Mouse (Mus musculus): ENCODE results near the gene Syt13. TPM values are rescaled to one million over a fixed set of nuclear protein-coding genes. Genes with fewer than 3 reads are reported as not detected.

The Syt13 gene
- polyA plus RNA-seq, 2 experiments: 8.4 to 11.7 TPM

DNA sequence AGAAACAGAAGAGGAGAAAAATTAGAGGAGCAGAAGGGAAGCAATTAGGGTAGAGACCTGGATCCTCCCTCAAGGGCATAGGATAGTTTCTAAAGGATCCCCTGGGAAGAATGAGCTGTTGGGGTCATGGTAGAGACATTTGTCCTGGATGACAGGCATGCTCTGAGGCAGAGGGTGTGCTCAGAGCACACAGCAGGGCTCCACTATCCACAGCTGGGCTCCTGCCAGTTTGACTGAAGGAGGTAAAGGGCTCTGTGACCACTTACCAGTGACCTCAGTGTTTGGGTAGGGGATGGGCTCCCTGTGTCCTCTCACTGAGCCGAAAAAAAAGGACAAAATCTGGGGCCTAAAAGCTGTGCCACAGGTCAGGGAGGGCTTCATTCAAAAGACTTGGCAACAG is 34.6 kb downstream of the Syt13 start:
- DNase-seq (ENCODE audit: low spot score): no peak
- no peak for TF ChIP-seq POLR2A (IDR thresholded peaks at IDR 0.05; ENCODE audit: borderline replicate concordance, extremely low read depth, insufficient read depth, insufficient read length)

DNA sequence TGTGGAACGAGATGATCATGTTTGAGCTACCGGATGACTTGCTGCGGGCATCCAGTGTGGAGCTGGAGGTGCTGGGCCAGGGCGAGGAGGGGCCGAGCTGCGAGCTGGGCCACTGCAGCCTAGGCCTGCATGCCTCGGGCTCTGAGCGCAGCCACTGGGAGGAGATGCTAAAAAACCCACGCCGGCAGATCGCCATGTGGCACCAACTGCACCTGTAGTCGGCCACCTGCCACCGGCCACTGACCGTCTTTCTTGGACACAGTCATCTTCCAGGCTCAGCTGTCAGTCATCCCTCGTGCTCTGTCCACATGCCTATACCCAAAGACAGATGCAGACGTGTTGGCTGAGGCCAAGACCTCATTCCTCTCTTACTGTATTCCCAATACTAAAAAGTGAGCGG is 38.6 kb downstream of the Syt13 start:
- Histone ChIP-seq H3K4me2 (replicated peaks; ENCODE audit: low read depth, low read length, severe bottlenecking) (no peak overlapping the region), H3K9ac (ENCODE audit: low read depth, low read length, severe bottlenecking) (no peak overlapping the region), H3K4me3 (replicated peaks; ENCODE audit: low read length) (no peak overlapping the region), H3K4me1 (ENCODE audit: control insufficient read depth, insufficient read depth, low read length) (no peaks in the 10 kb centered on the region), H3K27me3 (ENCODE audit: control insufficient read depth, insufficient read depth, low read length) (no peaks in the 10 kb centered on the region), H3K9me3 (ENCODE audit: control insufficient read depth, low read length) (peaks cover 6% of the 10 kb centered on the region; the same call in 1 of the 2 replicates), H3K36me3 (ENCODE audit: control insufficient read depth, insufficient read depth, low read length) (no peaks in the 10 kb centered on the region), H3K27ac (replicated peaks; ENCODE audit: low read depth, low read length) (no peak overlapping the region)
- ATAC-seq (ENCODE audit: low FRiP score, low read depth): no peak
- TF ChIP-seq POLR2A (IDR thresholded peaks at IDR 0.05; ENCODE audit: borderline replicate concordance, extremely low read depth, insufficient read depth, insufficient read length): no peak
- DNase-seq (ENCODE audit: low spot score): no peak
- 86% methylated on average over 17 of the region's 17 CpGs for WGBS

More for the DNA sequence above, 34.6 kb downstream of the Syt13 start:
- WGBS: 29% methylated on average over 1 of the region's 1 CpGs
- H3K4me2 ChIP-seq (replicated peaks; ENCODE audit: low read depth, low read length, severe bottlenecking): no peak overlapping the region
- H3K27ac ChIP-seq (replicated peaks; ENCODE audit: low read depth, low read length): no peak overlapping the region
- no peak overlapping the region for H3K9ac ChIP-seq (ENCODE audit: low read depth, low read length, severe bottlenecking)
- peaks cover 11% of the 10 kb centered on the region for H3K4me1 ChIP-seq (ENCODE audit: control insufficient read depth, insufficient read depth, low read length)
- ATAC-seq (ENCODE audit: low FRiP score, low read depth): no peak
- H3K27me3 ChIP-seq (ENCODE audit: control insufficient read depth, insufficient read depth, low read length): no peaks in the 10 kb centered on the region
- no peaks in the 10 kb centered on the region for H3K9me3 ChIP-seq (ENCODE audit: control insufficient read depth, low read length)
- no peaks in the 10 kb centered on the region for H3K36me3 ChIP-seq (ENCODE audit: control insufficient read depth, insufficient read depth, low read length)
- no peak overlapping the region for H3K4me3 ChIP-seq (replicated peaks; ENCODE audit: low read length)

- H3K36me3 ChIP-seq (ENCODE audit: control insufficient read depth, insufficient read depth, low read length): no peaks in the 10 kb centered on the region
- H3K9ac ChIP-seq (ENCODE audit: low read depth, low read length, severe bottlenecking): no peak overlapping the region
- DNase-seq (ENCODE audit: low spot score) (peak; percentile 70), ATAC-seq (ENCODE audit: low FRiP score, low read depth) (no peak)
- H3K4me2 ChIP-seq (replicated peaks; ENCODE audit: low read depth, low read length, severe bottlenecking): no peak overlapping the region
- 44% methylated on average over 11 of the region's 11 CpGs for WGBS
- peaks cover 6% of the 10 kb centered on the region; the same call in 1 of the 2 replicates for H3K9me3 ChIP-seq (ENCODE audit: control insufficient read depth, low read length)
- H3K4me3 ChIP-seq (replicated peaks; ENCODE audit: low read length): no peak overlapping the region
- H3K27ac ChIP-seq (replicated peaks; ENCODE audit: low read depth, low read length): no peak overlapping the region
- TF ChIP-seq POLR2A (IDR thresholded peaks at IDR 0.05; ENCODE audit: borderline replicate concordance, extremely low read depth, insufficient read depth, insufficient read length): no peak
- H3K27me3 ChIP-seq (ENCODE audit: control insufficient read depth, insufficient read depth, low read length): no peaks in the 10 kb centered on the region
- H3K4me1 ChIP-seq (ENCODE audit: control insufficient read depth, insufficient read depth, low read length): no peaks in the 10 kb centered on the region
Measured at GRCm38 (mm10) chr2:92954404-92955114, 39.7 kb downstream of the Syt13 start.

DNA sequence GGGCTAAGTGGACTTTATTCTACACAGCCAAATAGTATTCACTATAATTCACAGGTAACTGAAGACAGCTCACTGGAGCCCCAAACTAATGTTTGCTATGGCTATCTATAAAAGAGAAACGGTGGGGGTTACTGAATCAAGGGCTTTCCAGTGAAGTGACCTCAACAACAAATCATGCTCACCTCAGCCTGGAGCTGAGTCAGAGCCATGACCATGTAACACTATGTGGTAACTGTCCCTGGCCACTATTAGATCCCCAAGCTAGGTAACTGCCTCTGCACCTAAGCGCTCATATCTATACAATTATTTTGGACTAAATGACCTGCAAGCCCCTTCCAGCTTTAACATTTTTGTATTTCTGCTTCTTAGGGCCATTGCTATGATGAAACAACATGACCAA is 42.0 kb downstream of the Syt13 start:
- Histone ChIP-seq H3K36me3 (ENCODE audit: control insufficient read depth, insufficient read depth, low read length) (no peaks in the 10 kb centered on the region), H3K9ac (ENCODE audit: low read depth, low read length, severe bottlenecking) (no peak overlapping the region), H3K9me3 (ENCODE audit: control insufficient read depth, low read length) (peaks cover 6% of the 10 kb centered on the region; the same call in 1 of the 2 replicates), H3K27ac (replicated peaks; ENCODE audit: low read depth, low read length) (no peak overlapping the region), H3K4me3 (replicated peaks; ENCODE audit: low read length) (no peak overlapping the region), H3K4me1 (ENCODE audit: control insufficient read depth, insufficient read depth, low read length) (no peaks in the 10 kb centered on the region), H3K4me2 (replicated peaks; ENCODE audit: low read depth, low read length, severe bottlenecking) (no peak overlapping the region), H3K27me3 (ENCODE audit: control insufficient read depth, insufficient read depth, low read length) (no peaks in the 10 kb centered on the region)
- ATAC-seq (ENCODE audit: low FRiP score, low read depth) (no peak), DNase-seq (ENCODE audit: low spot score) (no peak)
- TF ChIP-seq POLR2A (IDR thresholded peaks at IDR 0.05; ENCODE audit: borderline replicate concordance, extremely low read depth, insufficient read depth, insufficient read length): no peak
- WGBS: 83% methylated on average over 2 of the region's 2 CpGs

DNA sequence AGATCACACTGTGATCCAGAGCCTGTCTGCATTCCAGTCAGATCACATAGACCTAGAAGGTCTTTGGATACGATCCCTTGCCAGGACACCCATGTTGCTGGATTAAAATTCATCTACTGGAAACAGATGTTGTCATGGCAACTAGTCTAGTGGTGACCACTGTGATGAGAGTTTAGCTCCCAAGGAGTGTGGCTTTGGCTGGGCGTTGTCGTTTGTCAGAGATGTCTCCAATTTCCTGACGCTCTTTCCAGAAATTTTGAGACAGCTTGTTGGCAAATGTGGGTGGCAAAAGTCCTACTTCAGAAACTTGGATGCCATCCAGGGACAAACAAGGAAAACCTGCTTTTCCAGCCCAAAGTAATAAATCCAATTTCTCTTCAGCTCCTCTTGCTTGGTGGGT is 43.7 kb downstream of the Syt13 start:
- 58% methylated on average over 4 of the region's 4 CpGs for WGBS
- TF ChIP-seq POLR2A (IDR thresholded peaks at IDR 0.05; ENCODE audit: borderline replicate concordance, extremely low read depth, insufficient read depth, insufficient read length): no peak
- H3K9ac ChIP-seq (ENCODE audit: low read depth, low read length, severe bottlenecking): no peak overlapping the region
- H3K4me3 ChIP-seq (replicated peaks; ENCODE audit: low read length): no peak overlapping the region
- no peak overlapping the region for H3K27ac ChIP-seq (replicated peaks; ENCODE audit: low read depth, low read length)
- no peaks in the 10 kb centered on the region for H3K27me3 ChIP-seq (ENCODE audit: control insufficient read depth, insufficient read depth, low read length)
- ATAC-seq (ENCODE audit: low FRiP score, low read depth): no peak
- H3K4me2 ChIP-seq (replicated peaks; ENCODE audit: low read depth, low read length, severe bottlenecking): no peak overlapping the region
- no peaks in the 10 kb centered on the region for H3K36me3 ChIP-seq (ENCODE audit: control insufficient read depth, insufficient read depth, low read length)
- DNase-seq (ENCODE audit: low spot score): peak; percentile 51
- H3K9me3 ChIP-seq (ENCODE audit: control insufficient read depth, low read length): peaks cover 6% of the 10 kb centered on the region; the same call in 1 of the 2 replicates
- no peaks in the 10 kb centered on the region for H3K4me1 ChIP-seq (ENCODE audit: control insufficient read depth, insufficient read depth, low read length)

Measured in limb, embryonic 14.5 days (tissue).